Mouse (Mus musculus) G1E (cell line): Measurements from ENCODE around the gene Tmem161a. TPM values are rescaled to one million over a fixed set of nuclear protein-coding genes. Genes with fewer than 3 reads are reported as not detected.

Experiments
- ATAC-seq: 2 replicates; pipeline ENCODE4 v1.8.0; 2016; ENCODE audit warnings: mild to moderate bottlenecking; ENCODE audit not compliant: insufficient number of reproducible peaks, poor library complexity, low FRiP score, severe bottlenecking; ENCODE audit errors: extremely low read depth
- DNase-seq: peaks from one replicate; pipeline ENCODE4 v3.0.0; 2012; ENCODE audit warnings: low spot score
- H3K27me3 ChIP-seq: 2 replicates; pipeline ENCODE4 v1.6.1; 2012; ENCODE audit warnings: mild to moderate bottlenecking, low read length, inconsistent platforms; ENCODE audit not compliant: insufficient read depth
- H3K36me3 ChIP-seq: replicated peaks from 2 replicates; pipeline ENCODE3; 2012; ENCODE audit warnings: mild to moderate bottlenecking, inconsistent platforms
- H3K4me1 ChIP-seq: 2 replicates; pipeline ENCODE4 v1.6.1; 2012; ENCODE audit warnings: low read depth, low read length, inconsistent platforms, mixed read lengths; ENCODE audit not compliant: insufficient read depth
- H3K4me3 ChIP-seq: 2 replicates; pipeline ENCODE4 v1.5.1; 2012; ENCODE audit warnings: low read depth, mild to moderate bottlenecking, inconsistent platforms, low read length, moderate library complexity, mixed read lengths
- H3K9me3 ChIP-seq: replicated peaks from 2 replicates; pipeline ENCODE4 v1.6.1; 2012; ENCODE audit warnings: inconsistent platforms
- CTCF ChIP-seq: IDR thresholded peaks from 2 replicates; pipeline ENCODE4 v1.5.1; 2012; ENCODE audit warnings: low read depth, low read length, inconsistent platforms, mixed read lengths
- GATA1 ChIP-seq: IDR thresholded peaks from 2 replicates; pipeline ENCODE4 v1.6.1; 2012; ENCODE audit warnings: borderline replicate concordance, low read length, inconsistent platforms, mixed read lengths
- GATA2 ChIP-seq: IDR thresholded peaks from 2 replicates; pipeline ENCODE4 v1.6.1; 2012; ENCODE audit warnings: low read depth, low read length, inconsistent platforms, borderline replicate concordance
- POLR2AphosphoS5 ChIP-seq: IDR thresholded peaks from 2 replicates; pipeline ENCODE4 v1.6.1; 2012; ENCODE audit warnings: low read depth, low read length, inconsistent platforms; ENCODE audit not compliant: insufficient replicate concordance
- TAL1 ChIP-seq: conservative IDR thresholded peaks from 2 replicates; pipeline ENCODE4 v1.6.1; 2012; ENCODE audit warnings: low read depth, low read length, inconsistent platforms, mixed read lengths
- polyA plus RNA-seq: library from polyadenylated mRNA; stranded (reverse); fragments of >175 nt; gene quantifications from 2 replicates; pipeline ENCODE4 v1.2.3, GENCODE M21; 2012
- total RNA-seq, 2 experiments: library from RNA; stranded (forward) in 1 of 2; stranded (reverse) in 1 of 2; fragments of 200-1000 nt in 1 of 2; fragments of >200 nt in 1 of 2; fragmentation: Nextera tagmentation in 1 of 2; gene quantifications; 2 replicates each; pipeline ENCODE4 v1.2.3; 2014 to 2017

Tmem161a gene
- total and polyA plus RNA-seq, 3 experiments, result 15.8 to 119 (median 22.0) TPM

GRCm38 (mm10) chr8:70230837-70231236 lies 58.7 kb downstream of the Tmem161a start:
- H3K4me3 ChIP-seq, result no peak overlapping the region
- no peak for ATAC-seq

More at GRCm38 (mm10) chr8:70230837-70231236, 58.7 kb downstream of the Tmem161a start:
- no peaks in the 10 kb centered on the region; the same call in 1 of the 2 replicates for H3K27me3 ChIP-seq
- TF ChIP-seq GATA1 (no peak), CTCF (no peak), POLR2AphosphoS5 (no peak), TAL1 (no peak), GATA2 (no peak)
- no peak for DNase-seq
- peaks cover 27% of the 10 kb centered on the region for H3K4me1 ChIP-seq
- H3K9me3 ChIP-seq, result no peaks in the 10 kb centered on the region
- peaks cover 49% of the 10 kb centered on the region for H3K36me3 ChIP-seq

Other genes with a start within 250 kb of the Tmem161a start
- 99.3 and 101 TPM in 2 replicates for gene Gatad2a, start 176.0 kb upstream of the Tmem161a start, total RNA-seq (2014; fragmentation: Nextera tagmentation)
- 44.4 and 52.2 TPM in 2 replicates for gene Gatad2a, start 176.0 kb upstream of the Tmem161a start, total RNA-seq (2017)
- 104 and 139 TPM in 2 replicates for gene Gatad2a, start 176.0 kb upstream of the Tmem161a start, polyA plus RNA-seq
- 49.6 and 53.2 TPM in 2 replicates for gene Mau2, start 129.6 kb upstream of the Tmem161a start, total RNA-seq (2014; fragmentation: Nextera tagmentation)
- 35.4 and 37.8 TPM in 2 replicates for gene Mau2, start 129.6 kb upstream of the Tmem161a start, total RNA-seq (2017)
- 29.6 and 34.2 TPM in 2 replicates for gene Mau2, start 129.6 kb upstream of the Tmem161a start, polyA plus RNA-seq
- 17.9 and 43.3 TPM in 2 replicates for gene Sugp1, start 129.5 kb upstream of the Tmem161a start, total RNA-seq (2014; fragmentation: Nextera tagmentation)
- 33.1 and 36.0 TPM in 2 replicates for gene Sugp1, start 129.5 kb upstream of the Tmem161a start, total RNA-seq (2017)
- gene Sugp1, start 129.5 kb upstream of the Tmem161a start, polyA plus RNA-seq, result 44.9 and 52.9 TPM in 2 replicates
- not detected in 2 replicates for gene Tm6sf2, start 99.4 kb upstream of the Tmem161a start, total RNA-seq (2014; fragmentation: Nextera tagmentation)
- gene Tm6sf2, start 99.4 kb upstream of the Tmem161a start, total RNA-seq (2017), result 0.38 and 1.1 TPM in 2 replicates
- gene Tm6sf2, start 99.4 kb upstream of the Tmem161a start, polyA plus RNA-seq, result 0.07 and 0.23 TPM in 2 replicates
- gene Hapln4, start 88.9 kb upstream of the Tmem161a start, total RNA-seq (2014; fragmentation: Nextera tagmentation), result not detected in 2 replicates
- 0.05 TPM in 1 of 2 replicates, not detected in the other for gene Hapln4, start 88.9 kb upstream of the Tmem161a start, total RNA-seq (2017)
- gene Hapln4, start 88.9 kb upstream of the Tmem161a start, polyA plus RNA-seq, result not detected in 2 replicates
- gene Ncan, start 51.5 kb upstream of the Tmem161a start, total RNA-seq (2014; fragmentation: Nextera tagmentation), result not detected in 2 replicates
- gene Ncan, start 51.5 kb upstream of the Tmem161a start, total RNA-seq (2017), result 0.05 TPM in 1 of 2 replicates, not detected in the other
- not detected in 2 replicates for gene Ncan, start 51.5 kb upstream of the Tmem161a start, polyA plus RNA-seq
- 10.6 and 12.0 TPM in 2 replicates for gene Nr2c2ap, start 41.0 kb upstream of the Tmem161a start, total RNA-seq (2014; fragmentation: Nextera tagmentation)
- 6.7 and 8.5 TPM in 2 replicates for gene Nr2c2ap, start 41.0 kb upstream of the Tmem161a start, total RNA-seq (2017)
- gene Nr2c2ap, start 41.0 kb upstream of the Tmem161a start, polyA plus RNA-seq, result 12.0 and 19.4 TPM in 2 replicates
- gene Rfxank, start 33.2 kb upstream of the Tmem161a start, total RNA-seq (2014; fragmentation: Nextera tagmentation), result 11.9 and 12.6 TPM in 2 replicates
- 7.2 and 13.2 TPM in 2 replicates for gene Rfxank, start 33.2 kb upstream of the Tmem161a start, total RNA-seq (2017)
- gene Rfxank, start 33.2 kb upstream of the Tmem161a start, polyA plus RNA-seq, result 4.9 and 6.0 TPM in 2 replicates
- gene Borcs8, start 32.9 kb upstream of the Tmem161a start, total RNA-seq (2014; fragmentation: Nextera tagmentation), result 65.0 and 73.8 TPM in 2 replicates
- gene Borcs8, start 32.9 kb upstream of the Tmem161a start, total RNA-seq (2017), result 82.4 and 114 TPM in 2 replicates
- gene Borcs8, start 32.9 kb upstream of the Tmem161a start, polyA plus RNA-seq, result 24.7 and 42.9 TPM in 2 replicates
- gene Mef2b, start 32.6 kb upstream of the Tmem161a start, total RNA-seq (2014; fragmentation: Nextera tagmentation), result 2.1 and 4.4 TPM in 2 replicates
- gene Mef2b, start 32.6 kb upstream of the Tmem161a start, total RNA-seq (2017), result 0.17 and 0.55 TPM in 2 replicates
- gene Mef2b, start 32.6 kb upstream of the Tmem161a start, polyA plus RNA-seq, result 2.3 and 3.1 TPM in 2 replicates
- 18.8 and 19.3 TPM in 2 replicates for gene Slc25a42, start 39.9 kb downstream of the Tmem161a start, total RNA-seq (2014; fragmentation: Nextera tagmentation)
- 5.1 and 5.3 TPM in 2 replicates for gene Slc25a42, start 39.9 kb downstream of the Tmem161a start, total RNA-seq (2017)
- 9.7 and 12.1 TPM in 2 replicates for gene Slc25a42, start 39.9 kb downstream of the Tmem161a start, polyA plus RNA-seq
- gene Sugp2, start 61.9 kb downstream of the Tmem161a start, total RNA-seq (2014; fragmentation: Nextera tagmentation), result 16.5 and 32.5 TPM in 2 replicates
- 22.7 and 27.8 TPM in 2 replicates for gene Sugp2, start 61.9 kb downstream of the Tmem161a start, total RNA-seq (2017)
- 26.5 and 30.9 TPM in 2 replicates for gene Sugp2, start 61.9 kb downstream of the Tmem161a start, polyA plus RNA-seq
- 7.7 and 9.3 TPM in 2 replicates for gene Armc6, start 62.1 kb downstream of the Tmem161a start, total RNA-seq (2014; fragmentation: Nextera tagmentation)
- 12.5 and 13.9 TPM in 2 replicates for gene Armc6, start 62.1 kb downstream of the Tmem161a start, total RNA-seq (2017)
- 13.7 and 15.2 TPM in 2 replicates for gene Armc6, start 62.1 kb downstream of the Tmem161a start, polyA plus RNA-seq
- 1.6 and 3.8 TPM in 2 replicates for gene Homer3, start 110.5 kb downstream of the Tmem161a start, total RNA-seq (2014; fragmentation: Nextera tagmentation)
- 6.0 and 6.7 TPM in 2 replicates for gene Homer3, start 110.5 kb downstream of the Tmem161a start, total RNA-seq (2017)
- gene Homer3, start 110.5 kb downstream of the Tmem161a start, polyA plus RNA-seq, result 12.0 and 14.8 TPM in 2 replicates
- gene Ddx49, start 130.1 kb downstream of the Tmem161a start, total RNA-seq (2014; fragmentation: Nextera tagmentation), result 41.3 and 43.8 TPM in 2 replicates
- 88.3 and 114 TPM in 2 replicates for gene Ddx49, start 130.1 kb downstream of the Tmem161a start, total RNA-seq (2017)
- gene Ddx49, start 130.1 kb downstream of the Tmem161a start, polyA plus RNA-seq, result 55.1 and 56.2 TPM in 2 replicates
- 147 and 152 TPM in 2 replicates for gene Cope, start 130.2 kb downstream of the Tmem161a start, total RNA-seq (2014; fragmentation: Nextera tagmentation)
- 78.3 and 96.7 TPM in 2 replicates for gene Cope, start 130.2 kb downstream of the Tmem161a start, total RNA-seq (2017)
- gene Cope, start 130.2 kb downstream of the Tmem161a start, polyA plus RNA-seq, result 346 and 358 TPM in 2 replicates
- gene Cers1, start 143.4 kb downstream of the Tmem161a start, total RNA-seq (2014; fragmentation: Nextera tagmentation), result not detected in 2 replicates
- 0.38 TPM in 1 of 2 replicates, not detected in the other for gene Cers1, start 143.4 kb downstream of the Tmem161a start, total RNA-seq (2017)
- gene Cers1, start 143.4 kb downstream of the Tmem161a start, polyA plus RNA-seq, result not detected in 2 replicates
- gene Gdf1, start 157.5 kb downstream of the Tmem161a start, total RNA-seq (2014; fragmentation: Nextera tagmentation), result not detected in 2 replicates
- gene Gdf1, start 157.5 kb downstream of the Tmem161a start, total RNA-seq (2017), result not detected in 2 replicates
- gene Gdf1, start 157.5 kb downstream of the Tmem161a start, polyA plus RNA-seq, result 0.04 TPM in 1 of 2 replicates, not detected in the other
- gene Upf1, start 180.9 kb downstream of the Tmem161a start, total RNA-seq (2014; fragmentation: Nextera tagmentation), result 43.6 and 46.0 TPM in 2 replicates
- gene Upf1, start 180.9 kb downstream of the Tmem161a start, total RNA-seq (2017), result 22.9 and 27.5 TPM in 2 replicates
- gene Upf1, start 180.9 kb downstream of the Tmem161a start, polyA plus RNA-seq, result 155 and 156 TPM in 2 replicates
- not detected in 2 replicates for gene Comp, start 201.2 kb downstream of the Tmem161a start, total RNA-seq (2014; fragmentation: Nextera tagmentation)
- 0.06 TPM in 1 of 2 replicates, not detected in the other for gene Comp, start 201.2 kb downstream of the Tmem161a start, total RNA-seq (2017)
- 0.14 and 0.15 TPM in 2 replicates for gene Comp, start 201.2 kb downstream of the Tmem161a start, polyA plus RNA-seq